Mouse (Mus musculus) embryo, embryonic 11 days (tissue): Measurements from ENCODE around the gene Rnf185.

Source experiments
- DNase-seq: peaks from one replicate; pipeline ENCODE4 v3.0.0-alpha.2; 2015

Rnf185 gene

DNA sequence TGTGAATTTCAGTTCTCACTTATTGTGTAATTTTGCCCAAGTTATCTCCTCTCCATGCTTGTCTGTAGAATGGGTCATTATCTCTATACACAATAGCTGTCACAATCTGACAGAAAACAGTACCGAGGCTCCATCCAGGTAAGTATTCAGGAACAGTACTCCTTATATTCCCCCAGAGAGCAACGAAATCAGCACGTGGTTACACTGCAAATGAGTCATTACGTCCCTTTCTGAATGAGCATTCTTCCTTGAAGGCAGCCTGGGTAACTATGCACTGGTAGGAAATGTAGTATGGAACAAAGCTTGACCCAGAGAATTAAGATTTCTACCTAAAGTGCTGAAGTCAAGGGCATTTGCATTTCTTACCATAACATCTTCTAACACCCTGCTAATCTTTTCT lies 9.5 kb downstream of the Rnf185 start:
- no peak for DNase-seq

DNA sequence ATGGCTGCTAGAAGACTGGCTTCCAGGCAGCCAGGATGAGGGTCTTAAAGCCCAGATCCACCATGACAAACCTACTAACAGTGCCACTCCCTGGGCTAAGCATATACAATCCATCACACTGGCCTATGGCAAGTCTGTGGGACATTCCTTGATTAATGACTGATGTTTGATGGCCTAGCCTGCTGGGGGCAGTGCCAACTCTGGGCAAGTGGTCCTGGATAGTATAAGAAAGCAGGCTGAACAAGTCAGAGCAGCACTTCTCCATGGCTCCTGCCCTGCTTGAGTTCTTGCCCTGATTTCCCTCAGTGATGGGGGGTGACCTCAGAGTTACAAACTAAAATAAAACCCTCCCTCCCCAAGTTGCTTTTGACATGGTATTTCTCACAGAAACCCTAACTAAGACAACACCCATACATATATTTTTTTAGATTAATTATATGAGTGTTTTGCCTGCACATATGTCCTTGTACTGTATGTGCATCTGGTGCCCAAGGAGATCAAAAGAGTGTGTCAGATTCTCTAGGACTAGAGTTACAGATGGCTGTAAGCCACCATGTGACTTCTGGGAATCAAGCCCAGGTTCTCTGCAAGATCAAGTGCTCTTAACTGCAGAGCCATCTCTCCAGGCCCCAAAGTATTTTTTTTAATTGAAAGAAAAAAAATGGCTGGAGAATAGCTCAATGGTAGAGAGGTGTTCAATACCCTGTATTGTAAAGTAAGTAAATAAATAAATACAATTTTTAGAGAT lies 10.3 kb downstream of the Rnf185 start:
- no peak for DNase-seq

DNA sequence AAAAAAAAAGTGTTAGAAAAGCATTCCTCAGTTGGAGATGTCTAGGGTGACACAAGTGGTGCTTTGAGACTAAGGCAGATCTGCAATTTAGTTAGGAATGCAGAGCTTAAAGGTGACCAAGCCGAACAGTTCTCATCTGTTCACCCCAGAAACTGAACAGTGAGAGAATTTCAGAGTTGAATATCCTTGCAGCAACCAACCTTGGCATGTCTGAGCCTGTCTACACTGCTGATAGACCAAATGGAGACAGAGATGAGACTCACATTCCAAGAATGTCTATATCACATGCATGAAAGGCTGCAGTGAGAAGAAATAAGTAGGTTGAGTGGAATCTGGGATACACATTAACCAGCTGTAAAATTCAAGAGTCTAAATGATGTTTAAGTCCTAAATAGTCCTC lies 14.5 kb downstream of the Rnf185 start:
- DNase-seq = no peak

DNA sequence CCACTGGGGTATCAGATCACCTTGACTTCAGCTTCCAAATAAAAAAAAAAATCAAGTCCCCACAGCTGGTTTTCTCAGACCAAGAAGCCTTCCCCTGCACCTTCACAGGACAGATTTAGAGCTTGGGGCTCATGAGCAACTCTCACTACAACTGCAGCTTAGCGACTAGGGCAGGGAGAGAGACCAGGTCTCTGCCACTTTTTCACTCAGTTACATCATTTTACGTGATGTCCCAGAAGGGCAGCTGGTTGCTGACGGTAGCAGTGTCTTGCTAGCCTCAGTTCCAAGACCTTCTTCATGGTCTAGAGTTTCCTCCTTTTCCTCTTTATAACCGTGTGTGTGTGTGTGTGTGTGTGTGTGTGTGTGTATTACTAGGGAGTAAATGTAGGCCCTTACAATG lies 18.4 kb downstream of the Rnf185 start:
- no peak for DNase-seq

DNA sequence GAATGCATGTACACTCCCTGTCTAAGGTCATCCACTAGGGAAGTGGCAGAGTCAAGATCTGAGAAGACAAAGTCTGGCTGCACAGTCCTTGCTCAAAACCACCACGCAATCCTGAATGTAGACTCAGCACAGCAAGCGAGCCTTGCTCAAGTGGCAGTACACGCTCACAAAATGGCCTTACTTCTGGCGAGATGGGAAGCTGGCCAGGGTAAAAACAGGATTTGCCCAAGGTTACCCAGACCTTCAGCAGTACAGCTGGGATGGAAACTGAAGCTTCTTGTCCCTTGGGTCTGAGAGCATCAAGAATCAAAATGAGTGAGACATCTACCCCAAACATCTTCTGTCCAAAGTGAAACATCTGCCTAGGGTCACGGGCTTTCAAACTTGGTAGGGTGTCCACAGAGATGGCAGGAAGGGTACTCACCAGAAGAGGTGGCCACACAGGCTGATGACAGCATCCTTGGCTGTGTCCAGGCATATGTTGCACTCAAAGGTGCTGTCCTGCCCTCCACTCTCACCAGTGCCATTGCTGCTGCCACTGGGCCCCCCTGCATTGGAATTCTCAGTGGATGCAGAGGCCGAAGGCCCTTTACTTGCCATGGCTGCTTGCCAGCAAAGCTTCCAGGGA lies 20.1 kb downstream of the Rnf185 start:
- no peak for DNase-seq

DNA sequence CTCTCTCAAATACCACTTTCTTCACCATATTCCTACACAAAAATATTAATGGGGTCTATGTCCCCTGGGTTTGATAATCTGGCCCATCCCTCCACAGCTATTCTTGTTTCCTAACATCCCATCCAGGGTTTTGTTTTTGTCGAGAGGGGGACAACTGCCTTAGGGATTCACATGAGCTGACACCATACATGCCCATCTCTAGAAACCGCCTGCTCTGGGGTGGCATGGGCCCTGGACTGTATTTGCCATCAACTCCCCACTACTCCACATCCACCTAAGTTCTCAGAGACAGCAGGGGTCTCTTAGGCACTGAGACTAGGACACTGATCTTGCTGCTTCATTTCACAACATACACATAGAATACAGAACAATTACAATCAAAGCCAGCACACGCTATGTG lies 20.6 kb downstream of the Rnf185 start:
- no peak for DNase-seq

DNA sequence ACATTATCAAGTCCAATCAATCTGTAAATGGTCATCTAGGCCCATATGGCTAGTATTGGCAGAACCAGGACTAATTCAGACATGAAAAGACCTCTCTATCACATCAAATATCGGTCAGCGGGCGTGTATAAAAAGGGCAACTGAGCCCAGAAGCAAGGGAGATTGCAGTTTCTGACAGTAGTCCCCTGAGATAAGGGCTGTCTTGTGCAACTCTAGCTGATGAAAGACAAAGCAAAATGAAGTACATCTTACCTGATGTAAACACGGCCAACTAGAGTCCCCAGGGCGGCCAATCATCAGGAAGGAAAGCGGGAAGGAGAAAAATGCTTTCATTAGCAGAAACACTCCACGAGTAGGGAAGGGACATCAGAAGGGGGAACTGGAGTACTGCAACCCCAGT lies 23.5 kb downstream of the Rnf185 start:
- no peak for DNase-seq

DNA sequence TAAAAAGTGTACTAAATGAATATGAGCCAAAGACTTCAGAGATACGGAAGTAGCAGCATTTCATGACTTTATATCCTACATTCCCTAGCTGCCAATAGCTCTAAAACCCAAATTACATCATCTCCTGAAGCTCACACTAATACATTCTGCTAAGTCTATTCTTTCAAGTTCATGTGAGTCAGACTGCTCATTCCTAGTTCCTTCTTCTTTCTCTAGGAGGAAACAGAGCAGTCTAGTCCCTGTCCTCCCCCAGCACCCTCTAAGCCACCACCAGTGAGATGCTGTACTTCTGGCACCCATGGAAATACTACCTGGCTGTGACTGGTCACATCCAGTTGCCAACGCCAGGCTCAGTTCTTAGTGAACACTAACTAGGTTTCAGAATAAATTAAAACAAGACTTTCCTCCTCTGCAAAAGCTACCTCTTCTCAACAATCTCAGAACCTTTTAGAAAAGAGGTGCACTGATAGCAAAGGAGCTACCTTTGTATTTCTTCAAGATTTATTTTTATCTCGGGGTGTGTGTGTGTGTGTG lies 24.4 kb downstream of the Rnf185 start:
- no peak for DNase-seq

DNA sequence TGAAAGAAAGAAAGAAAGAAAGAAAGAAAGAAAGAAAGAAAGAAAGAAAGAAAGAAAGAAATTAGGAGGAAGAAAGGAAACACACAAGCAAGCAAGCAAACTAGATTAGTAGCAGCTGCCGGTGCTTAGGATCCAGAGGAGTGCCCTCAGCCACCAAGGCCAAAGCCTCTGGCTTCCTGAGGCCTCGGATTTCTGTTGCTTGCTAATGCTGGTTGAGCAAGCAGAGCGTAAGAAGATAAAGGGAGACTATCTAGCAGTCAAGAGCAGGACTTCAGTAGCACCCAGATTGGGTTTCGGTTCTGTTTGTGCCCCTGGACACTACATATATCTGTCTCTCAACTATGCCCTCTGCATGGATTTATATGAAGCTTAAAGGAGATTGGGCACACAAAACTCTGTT lies 29.9 kb downstream of the Rnf185 start:
- DNase-seq = no peak

DNA sequence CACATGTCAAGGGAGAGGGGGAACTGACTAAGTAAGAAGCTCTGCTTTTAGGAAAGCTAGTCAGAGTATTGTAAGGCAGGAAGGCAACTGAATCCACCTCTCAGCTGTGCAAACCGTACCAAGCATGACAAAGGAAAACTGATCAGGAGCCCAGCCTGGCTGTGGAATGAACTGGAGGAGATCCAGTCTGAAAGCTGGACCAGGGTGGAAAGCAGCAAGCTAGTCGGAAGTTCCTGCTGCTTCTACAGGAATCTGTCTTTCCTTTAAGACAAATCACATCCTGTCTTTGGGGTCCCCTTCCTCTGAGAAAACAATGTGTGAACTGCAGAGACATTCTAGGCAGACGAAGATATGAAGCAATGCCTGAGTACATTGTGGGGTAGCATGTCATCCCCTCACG lies 33.4 kb downstream of the Rnf185 start:
- no peak for DNase-seq

DNA sequence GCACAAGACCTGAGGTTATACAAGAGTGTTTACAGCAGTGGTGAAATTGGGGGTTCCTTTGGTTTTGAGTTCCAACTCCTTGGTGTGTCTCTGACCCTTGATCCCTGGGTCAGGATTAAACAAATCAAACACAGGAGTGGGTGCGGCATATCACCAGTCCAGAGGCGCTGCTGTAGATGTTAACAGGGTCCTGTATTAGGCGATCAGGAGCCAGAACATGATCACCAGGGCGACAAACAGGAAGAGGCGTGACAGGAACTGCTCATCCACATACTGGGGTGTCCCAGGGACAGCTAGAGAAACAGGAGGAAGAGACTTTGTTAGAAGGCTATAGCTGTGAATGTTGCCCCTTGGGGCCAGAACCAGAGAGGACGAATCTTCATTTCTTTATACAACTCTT lies 34.4 kb downstream of the Rnf185 start:
- DNase-seq = no peak

DNA sequence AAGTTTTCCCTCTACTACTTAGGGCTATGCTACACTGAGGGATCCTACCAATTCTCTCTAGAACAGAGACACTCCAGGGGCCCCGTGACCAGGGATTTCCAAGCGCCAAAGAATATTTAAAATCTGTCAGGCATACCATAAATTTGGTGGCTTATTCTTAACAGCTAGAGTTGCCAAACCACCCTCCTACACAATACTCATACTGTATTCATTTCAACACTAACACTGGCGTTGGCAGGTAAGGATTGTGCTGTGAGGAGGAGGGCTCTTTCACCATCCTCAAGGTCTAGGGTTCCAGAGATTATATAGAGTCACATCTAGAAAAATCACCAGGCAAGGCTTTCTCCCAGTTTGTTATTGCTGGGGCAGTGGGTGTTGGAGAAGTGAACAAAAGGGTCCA lies 35.8 kb downstream of the Rnf185 start:
- DNase-seq = no peak

DNA sequence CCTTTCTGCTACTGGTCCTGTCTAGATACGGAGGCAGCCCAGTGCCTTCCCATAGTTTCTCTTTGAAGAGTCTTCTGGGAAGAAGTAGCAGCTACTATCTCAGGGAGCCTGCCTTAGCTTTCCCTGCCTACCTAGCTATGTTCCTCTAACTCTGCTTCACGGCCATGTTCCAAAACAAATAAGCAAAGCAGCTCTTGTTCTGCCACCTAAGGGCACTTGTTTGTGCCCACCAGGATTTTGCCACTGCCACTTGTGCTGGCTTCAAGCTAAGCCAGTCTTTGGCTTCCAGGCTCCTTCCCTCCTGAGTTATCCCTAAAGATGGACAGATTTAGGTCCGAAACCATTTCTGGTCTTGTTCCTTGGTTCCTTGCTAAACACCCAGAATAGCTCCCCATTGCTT lies 40.1 kb downstream of the Rnf185 start:
- no peak for DNase-seq

DNA sequence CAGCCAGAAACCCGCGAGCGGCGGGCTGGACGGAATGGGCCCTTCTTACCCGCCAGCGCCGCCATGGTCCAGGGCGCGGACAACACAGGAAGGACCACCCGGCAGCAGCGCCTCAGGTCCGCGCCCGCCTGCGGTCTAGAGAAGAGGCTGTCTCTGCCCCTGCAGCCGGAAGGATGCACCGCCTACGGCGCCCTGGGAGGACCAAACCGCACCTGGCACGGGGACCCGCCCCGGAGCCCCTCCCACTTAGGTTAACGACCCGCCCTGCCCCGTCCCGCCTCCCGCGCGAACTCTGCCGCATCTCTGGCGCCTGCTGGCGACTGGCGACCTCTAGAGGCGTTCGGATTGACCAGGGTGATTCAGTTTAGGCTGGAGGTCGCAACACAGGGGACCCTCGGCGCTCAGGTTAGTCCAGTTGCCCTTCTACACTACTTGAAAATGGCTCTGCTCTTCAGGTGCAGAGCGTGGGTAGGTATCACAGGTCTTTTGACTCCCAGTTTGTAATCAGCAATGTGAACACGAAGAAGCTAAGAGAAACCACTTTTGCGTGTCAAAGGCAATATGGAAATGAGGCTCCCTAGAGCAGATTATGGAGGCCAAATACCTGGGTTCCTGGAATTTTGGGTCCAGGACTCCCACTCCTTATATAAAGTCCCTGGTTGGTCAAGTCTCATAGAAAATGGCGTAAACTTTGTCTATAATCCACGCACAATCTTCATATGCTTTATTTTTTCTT lies 43.0 kb downstream of the Rnf185 start, which contains the start of gene Limk2:
Gene Limk2, minus strand, starts transcription at position 193 of the 736 bp plus-strand sequence.
- peak; percentile 95 for DNase-seq

DNA sequence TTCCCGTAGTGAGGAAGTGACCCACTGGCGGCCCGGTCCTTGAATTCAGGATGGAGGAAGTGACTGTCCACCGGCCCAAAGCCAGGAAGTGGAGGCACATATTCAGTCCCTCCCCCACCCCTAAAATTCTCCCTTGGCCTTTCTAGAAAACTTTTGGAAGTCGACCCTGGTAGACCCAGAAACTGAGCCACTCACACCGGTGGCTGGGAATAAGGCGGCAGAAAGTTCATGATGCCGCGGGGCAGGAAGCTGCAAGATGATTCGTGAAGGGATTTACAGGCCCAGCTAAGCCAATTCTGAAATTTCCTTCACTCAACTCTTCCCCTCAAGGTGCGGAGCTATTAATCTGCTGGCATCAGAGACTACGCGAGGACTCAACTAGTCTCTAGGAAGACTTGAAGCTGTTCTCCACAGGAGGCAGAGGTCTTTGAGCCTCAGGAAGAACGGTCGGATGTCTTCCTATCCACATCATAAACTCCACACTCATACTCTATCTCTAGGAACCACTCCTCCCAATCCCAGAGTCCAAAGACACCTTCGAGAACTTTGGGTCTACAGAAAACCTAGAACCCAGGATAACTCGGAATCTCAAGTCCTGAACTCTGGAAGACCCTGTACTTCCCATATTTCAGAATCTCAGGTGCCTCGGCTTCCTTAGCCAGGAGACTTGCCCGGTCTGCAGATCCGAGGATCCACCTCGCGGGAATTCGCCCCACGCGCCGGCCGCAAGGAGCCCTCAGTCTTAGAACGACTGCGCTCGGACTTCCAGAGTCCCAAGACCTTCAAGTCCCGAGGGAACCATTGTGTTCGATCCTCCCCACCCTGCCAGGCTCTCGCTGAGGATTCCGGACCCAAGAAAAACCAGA lies 43.8 kb downstream of the Rnf185 start:
- DNase-seq = peak; percentile 25

DNA sequence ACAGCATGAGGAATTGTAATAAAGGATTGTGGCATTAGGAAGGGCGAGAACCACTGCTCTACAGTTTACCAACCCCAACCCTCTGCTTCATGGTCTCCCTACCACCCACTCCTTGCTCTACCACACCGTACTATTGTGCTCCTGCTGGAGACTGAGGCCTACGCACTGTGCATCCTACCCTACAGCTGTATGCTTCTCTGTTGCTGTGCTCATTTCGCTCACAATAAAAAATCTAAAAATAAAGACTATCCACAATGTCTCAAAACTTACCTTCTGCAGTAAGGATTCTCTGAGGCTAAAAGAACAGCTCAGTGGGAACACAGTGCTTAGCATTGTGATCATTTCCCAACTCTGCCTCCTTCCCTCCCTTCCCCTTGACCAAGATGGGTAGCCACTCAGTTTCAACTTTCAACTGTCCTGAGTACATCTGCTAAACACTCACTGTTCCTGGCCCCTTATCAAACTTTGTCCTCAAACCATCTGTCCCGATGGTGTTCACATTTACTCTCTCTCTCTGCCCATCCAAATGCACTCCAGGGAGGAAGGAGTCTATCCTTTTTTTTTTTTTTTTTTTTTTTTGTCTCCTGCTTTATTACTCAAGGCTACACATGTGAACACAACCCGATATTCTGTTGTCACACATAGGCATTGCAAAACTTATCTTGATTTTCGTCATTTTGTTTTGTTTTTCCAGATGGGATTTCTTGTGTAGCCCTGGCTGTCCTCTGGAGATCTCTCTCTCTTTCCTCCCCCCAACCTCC lies 47.7 kb downstream of the Rnf185 start:
- no peak for DNase-seq

DNA sequence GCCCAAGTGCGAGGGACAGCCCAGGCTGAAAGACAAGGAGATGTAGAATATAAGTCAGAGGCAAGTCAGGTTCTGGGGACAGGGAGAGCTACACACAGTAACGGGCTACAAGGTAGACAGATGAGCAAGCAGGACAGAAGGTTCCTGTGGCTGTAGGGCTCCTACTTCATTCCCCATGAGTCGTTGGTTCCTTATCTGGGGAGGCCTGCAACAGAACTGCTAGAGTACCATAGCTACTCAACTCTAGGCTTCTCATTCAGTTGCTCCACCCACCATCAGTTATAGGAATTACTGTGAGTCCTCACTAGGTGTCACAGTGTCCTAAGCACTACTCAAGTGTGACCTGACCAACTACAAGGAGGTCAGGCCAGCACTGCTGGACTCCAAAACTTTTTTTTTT lies 49.1 kb downstream of the Rnf185 start:
- no peak for DNase-seq

DNA sequence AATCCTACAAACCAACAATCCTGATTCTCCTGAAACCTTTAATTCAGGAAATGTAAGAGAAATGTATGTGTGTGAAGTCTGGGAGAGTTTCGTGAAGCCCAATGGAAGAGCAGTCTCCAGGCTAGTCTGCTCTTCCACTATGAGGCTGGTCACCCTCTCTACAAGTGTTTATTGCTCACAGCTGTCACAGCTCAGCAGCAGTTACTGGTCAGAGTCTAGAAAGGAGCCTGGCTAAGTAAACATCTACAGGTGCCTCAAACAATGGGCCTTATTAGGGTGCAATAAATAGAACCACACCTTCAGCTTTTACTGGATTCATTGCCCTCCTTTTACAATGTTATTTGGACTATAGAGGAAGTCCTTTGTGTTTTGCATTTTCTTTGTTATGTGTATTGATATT lies 53.8 kb downstream of the Rnf185 start:
- DNase-seq = no peak

DNA sequence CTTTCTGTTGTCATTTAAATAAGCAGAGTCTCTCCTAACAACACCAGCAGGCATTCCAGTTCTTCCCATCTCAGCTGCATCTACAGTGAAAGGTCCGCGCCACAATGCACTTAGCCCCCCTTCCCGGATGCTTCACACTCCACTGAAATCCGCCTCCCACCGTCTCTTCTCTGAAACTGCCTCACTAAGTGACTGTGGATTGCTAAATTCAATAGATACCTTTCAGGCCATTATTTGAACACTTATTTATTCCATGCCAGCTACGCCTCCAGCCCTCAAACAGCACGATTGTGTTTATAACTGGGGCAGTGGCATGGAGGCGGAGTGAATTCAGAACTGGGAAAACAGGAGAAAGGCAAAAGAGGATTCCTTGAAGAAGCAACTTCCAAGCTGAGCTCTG lies 55.6 kb downstream of the Rnf185 start:
- no peak for DNase-seq

DNA sequence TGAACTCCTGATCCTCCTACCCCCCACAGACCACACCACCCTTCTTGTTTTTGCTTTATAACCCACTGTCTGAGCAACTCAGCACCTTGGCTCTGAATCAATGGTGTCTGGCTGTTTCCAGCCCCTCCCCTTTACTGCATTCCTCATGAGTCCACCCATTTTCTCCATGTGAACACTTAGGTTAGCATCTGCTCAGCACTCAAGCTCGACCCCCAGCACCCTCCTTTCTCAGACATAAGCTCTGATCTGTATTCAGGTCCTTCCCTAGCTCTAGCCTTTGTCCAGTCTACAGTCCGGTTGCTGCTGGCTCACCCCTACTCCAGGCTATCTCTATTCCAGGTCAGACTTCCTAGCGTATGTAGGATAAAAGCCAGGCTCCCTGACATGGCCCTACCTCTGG lies 56.1 kb downstream of the Rnf185 start:
- no peak for DNase-seq

DNA sequence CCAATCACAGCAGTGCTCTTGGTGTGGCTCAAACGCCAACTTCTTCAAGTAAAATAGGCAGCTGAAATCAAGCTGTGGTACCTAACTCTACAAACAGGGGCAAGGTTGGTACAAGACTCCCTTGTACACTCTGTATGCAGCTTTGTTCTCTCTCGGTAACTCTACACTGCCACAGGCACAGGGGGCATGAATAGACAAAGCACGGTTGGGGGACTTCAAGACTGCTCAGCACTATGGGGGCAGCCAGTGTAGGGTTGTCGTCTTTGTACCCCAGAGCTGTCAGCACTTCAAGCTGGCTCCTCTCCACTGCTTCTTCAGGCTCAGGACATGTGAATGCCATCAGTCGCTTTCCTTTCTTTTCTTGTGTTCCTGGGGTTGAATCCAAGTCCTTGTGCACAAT lies 57.6 kb downstream of the Rnf185 start:
- DNase-seq = no peak

DNA sequence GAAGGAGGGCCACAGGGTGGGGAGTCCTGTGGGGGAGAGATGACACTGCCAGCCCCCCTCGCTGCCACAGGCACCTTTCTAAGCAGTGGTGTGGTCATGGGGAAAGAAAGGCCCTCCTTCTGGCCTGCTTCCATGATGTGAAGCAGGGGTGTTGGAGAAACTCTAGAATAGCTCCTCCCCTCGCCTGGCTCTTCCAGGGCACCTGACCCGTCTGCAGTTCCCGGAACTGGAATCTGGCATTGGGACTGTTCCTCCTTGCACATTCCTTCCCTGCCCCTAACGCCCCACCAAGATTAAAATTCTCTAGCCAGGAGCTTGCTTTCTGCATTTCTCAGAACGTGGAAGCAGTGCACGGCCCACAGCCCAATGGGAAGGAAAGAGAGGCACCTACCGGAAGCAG lies 59.6 kb downstream of the Rnf185 start:
- no peak for DNase-seq
